Mouse (Mus musculus) liver, embryonic 14.5 days (tissue): ENCODE measurements around the gene Slc2a3.

Experiments used
- CTCF ChIP-seq: IDR thresholded peaks from 2 replicates; pipeline ENCODE4 v1.5.1; 2016; ENCODE audit warnings: antibody characterized with exemption, low read depth, control low read depth
- EP300 ChIP-seq: IDR thresholded peaks from 2 replicates; pipeline ENCODE4 v1.6.1; 2016; ENCODE audit warnings: antibody characterized with exemption, low read depth

DNA sequence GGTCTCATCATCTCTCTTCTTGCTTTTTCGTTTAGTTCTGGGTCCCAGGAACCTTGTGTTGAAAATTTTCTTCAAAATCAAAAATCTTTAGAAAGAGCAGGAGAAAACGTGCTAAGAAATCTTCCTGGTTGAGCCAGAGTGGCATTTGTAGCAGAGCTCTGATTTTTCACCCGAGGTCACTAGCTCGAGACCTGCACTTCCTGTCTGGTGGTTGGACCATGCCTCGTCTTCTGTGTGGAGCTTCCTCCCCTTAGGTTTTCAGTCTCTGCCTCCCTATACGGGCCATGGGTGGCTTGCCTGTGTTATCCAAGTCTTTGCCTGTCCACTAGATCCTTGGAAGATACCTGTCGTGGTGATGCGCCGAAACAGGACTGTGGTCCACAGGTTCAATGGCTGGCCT lies 20.4 kb upstream of the Slc2a3 start:
- TF ChIP-seq CTCF (no peak), EP300 (no peak)
